Mouse (Mus musculus): ENCODE data around the gene Arhgap32.
A peak's percentile ranks its signal among the peaks of the same experiment; 100 is the strongest.
"Not testable (repeated sequence)": the region's sequence is repeated elsewhere in the genome, so short reads cannot be mapped to it uniquely, and the experiment has no call there.

Gene Arhgap32

DNA sequence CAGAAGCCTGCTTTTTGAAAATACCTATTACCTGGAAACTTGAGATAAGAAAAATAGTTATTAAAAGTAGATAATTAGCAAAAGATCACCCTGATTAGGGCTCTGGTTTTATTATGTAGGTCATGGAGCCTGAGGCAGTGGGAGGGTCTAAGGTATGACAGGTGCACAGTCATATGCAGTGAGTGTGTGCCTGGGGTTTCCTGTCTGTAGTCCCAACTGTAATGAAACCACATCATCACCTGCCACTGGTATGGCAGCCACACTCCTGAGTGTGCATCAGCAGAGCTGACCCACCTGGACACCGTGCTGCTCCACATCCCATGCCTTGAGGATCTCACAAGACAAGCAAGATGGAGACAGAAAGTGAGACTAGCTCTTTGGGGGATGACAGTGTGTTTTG, at the start of gene Arhgap32:
TSS of gene Arhgap32 (plus strand) at position 351 of the 400 bp plus-strand sequence.
- no peak for ATAC-seq (ENCODE audit: low TSS enrichment)

DNA sequence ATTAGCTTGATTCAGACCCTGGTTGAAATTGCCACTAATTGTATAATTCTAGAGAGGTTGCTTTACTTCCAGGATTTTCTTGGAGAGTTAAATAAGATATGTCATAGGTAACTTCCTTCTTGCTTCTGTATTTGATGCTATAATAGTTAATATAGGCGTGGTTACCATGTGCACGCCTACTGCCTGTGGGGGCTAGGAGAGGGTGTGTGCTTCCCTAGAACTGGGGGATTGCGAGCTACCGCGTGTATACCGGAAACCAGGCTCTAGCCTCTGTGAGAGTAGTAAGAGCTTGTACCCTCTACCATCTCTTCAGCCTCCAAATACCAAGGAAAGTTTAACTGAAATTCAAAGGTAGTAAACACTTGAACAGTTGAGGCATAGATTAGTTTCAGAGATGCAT, 43.2 kb upstream of the Arhgap32 start:
- no peak for ATAC-seq (ENCODE audit: low TSS enrichment)

DNA sequence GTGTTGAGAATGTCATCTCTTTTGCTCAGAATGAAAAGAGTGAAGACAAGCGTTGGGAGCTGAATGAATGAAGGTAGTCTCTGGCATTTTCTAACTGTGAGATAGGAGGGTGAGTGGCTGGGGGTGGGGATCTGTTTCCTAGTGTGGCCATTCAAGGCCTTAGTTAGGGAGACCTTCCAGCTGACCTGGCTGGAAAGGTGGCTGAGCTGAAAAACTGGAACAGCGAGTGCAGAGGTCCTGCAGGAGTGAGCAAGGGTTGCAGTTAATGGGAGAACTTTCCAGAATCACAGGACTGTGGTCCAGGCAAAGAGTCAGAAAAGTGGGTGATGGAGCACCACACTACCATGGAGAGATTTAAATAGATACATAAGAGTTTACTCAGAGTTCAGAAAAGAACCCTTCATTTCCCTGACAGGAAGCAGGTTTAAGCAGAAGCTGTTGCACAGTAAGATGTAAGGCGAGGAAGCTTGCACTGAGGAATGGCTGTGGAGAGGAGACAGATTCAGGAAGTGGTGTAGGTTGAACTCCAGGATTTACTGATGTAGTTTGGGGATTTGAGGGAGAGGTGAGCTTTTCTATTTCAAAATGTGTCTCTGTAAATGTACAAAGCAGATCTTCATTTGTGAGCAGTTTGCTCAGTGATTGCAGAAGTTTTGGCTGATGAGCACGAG, 27.7 kb upstream of the Arhgap32 start:
- ATAC-seq (ENCODE audit: low TSS enrichment) = no peak; the same call in 1 of the 2 replicates

DNA sequence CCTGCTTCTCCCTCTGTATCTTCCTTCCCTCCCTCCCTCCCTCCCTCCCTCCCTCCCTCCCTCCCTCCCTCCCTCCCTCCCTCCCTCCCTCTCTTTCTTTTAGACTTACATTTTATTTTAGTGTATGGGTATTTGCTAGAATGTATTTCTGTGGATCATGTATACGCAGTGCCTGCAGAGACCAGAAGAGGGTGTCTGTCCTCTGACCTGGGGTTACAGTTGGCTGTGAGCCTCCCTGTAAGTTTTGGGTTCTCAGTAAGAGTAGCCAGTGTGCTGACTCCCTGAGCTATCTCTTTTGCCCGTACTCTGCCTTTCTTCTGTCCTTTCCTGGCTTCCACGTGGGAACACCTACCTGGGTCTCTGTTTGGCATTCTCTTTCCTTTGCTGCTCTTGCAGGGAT, 27.1 kb upstream of the Arhgap32 start:
- no peak for ATAC-seq (ENCODE audit: low TSS enrichment)

DNA sequence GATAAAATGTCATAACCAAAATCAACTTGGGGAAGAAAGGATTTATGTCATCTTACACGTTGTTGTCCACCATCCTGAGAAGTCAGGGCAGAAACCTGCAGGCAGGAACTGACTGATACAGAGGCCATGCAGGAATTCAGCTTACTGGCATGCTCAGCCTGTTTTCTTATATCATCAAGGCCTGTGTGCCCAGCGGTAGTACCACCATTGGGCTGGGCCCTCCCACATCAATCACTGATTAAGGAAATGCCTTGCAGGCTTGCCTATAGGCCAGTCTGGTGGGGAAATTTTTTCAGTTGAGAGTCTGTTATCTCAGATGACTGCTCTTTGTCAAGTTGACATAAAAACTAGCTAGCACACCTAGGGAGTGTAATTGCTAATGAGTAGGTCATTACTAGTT, 22.5 kb upstream of the Arhgap32 start:
- ATAC-seq (ENCODE audit: low TSS enrichment) = no peak

DNA sequence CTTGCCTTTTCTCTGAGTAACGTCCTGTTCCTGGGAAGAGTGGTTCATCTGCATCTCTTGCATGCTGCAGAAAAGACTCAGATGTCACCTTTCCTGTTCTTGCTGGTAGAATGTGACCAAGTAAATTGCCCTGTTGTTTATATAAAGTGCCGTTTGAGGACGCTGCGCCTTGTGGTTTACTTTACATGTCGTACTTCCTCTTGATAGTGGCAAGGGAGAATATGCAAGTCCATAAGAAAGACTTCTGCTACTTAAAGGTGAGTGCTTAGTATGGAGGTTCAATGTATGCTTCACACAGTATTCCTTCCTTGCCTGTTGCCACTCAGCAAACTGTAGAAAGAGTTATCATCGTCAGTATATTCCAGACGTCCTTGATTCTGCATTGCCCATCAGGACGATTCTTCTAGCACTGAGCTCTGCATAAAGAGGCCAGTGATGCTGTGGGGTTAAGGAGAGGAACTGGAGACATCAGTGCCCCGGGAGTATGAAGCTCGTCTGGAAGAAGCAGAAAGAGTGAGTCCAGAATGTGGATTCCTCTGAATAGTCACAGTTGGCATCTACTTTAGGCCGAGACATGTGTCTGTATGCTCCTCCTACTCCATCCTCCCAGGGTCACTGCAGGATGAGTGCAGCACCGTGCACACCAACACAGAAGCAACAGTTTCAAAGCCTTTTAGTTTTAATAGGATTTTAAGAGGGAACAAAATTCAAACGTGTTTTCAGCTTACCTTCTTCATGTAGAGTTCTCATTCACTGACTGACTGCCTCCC, 21.4 kb upstream of the Arhgap32 start:
- ATAC-seq (ENCODE audit: low TSS enrichment) = peak; percentile 62

DNA sequence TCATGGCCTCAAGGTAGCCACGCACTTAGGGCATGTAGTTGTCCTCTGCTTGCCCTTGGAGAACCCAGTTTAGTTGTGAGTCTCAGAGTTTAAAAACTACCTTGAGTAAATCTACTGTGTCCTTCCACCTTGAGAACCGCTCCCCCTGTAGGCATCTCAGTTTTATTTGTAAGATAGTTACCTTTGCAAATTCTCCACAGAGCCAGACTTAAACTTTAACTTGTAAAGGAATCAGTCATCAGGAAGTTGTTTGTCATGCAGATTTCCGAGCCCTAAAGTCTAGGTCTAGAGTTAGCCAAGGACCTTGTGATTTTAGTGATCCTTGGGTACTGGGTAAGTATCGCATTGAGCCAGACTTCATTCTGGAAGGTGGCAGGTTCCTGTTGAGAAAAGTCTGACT, 20.4 kb upstream of the Arhgap32 start:
- no peak for ATAC-seq (ENCODE audit: low TSS enrichment)

DNA sequence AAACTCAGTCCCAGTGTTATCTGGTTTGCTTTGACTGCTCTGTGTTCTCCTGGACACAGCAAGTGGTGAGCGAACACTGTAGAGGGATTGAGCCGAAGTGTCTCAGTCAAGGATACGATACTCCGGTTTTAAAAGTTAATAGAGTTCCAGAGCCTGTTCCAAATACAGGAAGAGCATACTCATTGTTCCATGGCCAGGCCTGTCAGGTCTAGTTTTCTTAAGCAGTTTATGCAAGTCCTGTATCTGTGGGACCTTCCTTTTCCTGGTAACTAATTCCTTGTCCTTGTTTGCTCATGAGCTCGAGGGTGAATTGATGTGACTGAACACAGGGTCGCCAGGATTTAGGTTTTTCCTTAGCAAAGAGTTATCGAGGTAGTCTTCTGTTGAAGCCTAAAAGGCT, 19.4 kb upstream of the Arhgap32 start:
- ATAC-seq (ENCODE audit: low TSS enrichment) = no peak

DNA sequence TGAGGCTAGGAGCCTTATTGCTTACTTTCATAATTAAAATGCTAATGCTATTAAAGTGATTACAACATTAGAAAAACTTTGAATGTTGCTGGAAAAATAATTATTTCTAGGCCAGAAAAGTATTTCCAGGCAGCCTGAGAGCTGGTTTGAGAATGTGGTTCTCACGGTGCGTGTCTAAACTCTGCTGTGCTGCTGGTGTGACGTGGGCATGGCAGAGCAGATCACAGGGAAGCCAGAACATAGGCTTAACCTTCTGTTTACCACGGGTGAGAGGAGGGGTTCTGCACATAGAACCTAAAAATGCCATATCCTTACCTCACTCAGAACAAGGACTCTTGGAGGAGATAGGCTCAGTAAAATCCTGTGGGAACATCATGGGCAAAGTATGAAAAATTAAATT, 18.8 kb upstream of the Arhgap32 start:
- 0 out of 2 replicates have a peak, but pooled peaks have one; percentile 56 for ATAC-seq (ENCODE audit: low TSS enrichment)

DNA sequence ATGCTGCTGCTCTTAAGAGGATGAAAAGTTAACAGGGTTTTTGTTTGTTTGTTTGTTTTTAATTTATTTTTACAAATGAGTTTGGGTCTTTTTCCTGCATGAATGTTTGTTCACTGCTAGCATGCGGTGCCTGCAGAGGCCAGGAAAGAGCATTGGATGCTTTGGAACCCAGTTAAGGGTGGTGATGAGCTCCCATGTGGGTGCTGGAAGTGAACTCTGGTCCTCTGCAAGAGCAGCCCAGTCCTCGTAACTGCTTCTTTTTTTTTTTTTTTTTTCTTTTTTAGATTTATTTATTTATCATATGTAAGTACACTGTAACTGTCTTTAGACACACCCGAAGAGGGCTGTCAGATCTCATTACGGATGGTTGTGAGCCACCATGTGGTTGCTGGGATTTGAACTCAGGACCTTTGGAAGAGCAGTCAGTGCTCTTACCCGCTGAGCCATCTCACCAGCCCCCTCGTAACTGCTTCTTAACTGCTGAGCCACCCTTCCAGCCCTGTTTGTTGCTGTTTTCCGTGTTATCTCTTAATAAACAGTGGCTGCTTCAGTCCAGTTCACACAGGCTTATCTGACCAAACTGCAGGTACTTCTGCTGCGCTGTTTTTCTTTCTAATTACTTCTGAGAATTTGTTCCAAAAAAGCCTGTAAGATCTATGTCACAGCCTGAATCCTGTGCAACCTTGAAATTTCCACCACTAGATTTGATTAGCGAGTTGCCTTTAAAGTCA, 17.3 kb upstream of the Arhgap32 start:
- no peak for ATAC-seq (ENCODE audit: low TSS enrichment)

DNA sequence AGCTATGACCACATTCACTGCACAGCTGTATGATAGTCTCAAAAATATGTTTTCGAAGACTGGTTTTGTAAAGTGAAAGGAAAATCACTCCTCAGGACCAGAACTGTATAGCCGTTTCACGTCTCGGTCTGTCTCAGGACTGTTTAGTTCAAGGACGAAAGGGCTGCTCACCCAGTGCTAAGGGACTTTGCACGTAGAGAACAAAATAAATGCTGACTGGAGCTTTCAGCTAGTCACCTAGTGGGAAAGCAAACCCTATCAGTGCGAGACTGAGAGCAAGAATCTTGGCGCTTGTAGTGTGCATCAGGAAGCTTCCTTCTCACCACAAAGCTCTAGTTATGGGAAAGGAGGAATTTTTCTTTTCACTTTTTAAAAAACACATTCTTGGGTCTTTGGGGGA, 15.4 kb upstream of the Arhgap32 start:
- no peak for ATAC-seq (ENCODE audit: low TSS enrichment)

DNA sequence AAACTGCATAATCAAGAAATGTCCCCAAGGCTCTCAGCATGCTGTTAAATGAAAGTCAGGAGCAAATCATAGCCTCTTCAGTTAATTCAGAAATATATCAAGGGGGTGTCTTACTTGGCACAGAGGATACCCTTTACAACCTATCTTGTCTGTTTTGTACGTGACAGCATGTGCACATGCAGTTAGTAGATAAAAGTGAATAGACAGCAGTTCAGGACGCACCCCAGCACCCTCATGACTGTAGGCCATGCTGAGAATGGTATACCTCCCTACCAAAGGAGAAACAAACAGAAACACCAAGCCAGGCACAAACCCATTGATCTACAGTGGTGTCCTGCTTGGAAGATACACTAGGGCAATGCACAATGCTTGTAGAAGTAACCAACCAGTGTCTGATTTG, 14.4 kb upstream of the Arhgap32 start:
- no peak for ATAC-seq (ENCODE audit: low TSS enrichment)

DNA sequence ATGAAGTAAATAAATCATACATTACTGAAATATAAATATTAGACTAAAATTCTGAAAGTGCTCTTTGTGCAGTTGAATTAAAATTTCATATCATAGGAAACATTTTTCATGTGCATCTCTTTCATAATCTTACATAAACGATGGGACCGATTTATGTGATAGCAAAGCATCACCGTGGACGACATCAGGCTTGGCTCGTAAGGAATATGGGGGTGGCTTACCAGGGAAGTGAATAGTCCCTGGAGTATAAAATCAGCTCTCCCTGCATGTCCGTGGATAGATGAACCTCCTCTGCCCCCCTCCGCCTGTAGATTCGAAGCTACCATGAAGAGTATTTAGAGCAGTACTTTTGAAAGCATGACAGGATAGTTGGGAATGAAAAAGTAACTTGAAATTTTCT, 11.3 kb upstream of the Arhgap32 start:
- ATAC-seq (ENCODE audit: low TSS enrichment) = peak; percentile 70; the same call in 1 of the 2 replicates

DNA sequence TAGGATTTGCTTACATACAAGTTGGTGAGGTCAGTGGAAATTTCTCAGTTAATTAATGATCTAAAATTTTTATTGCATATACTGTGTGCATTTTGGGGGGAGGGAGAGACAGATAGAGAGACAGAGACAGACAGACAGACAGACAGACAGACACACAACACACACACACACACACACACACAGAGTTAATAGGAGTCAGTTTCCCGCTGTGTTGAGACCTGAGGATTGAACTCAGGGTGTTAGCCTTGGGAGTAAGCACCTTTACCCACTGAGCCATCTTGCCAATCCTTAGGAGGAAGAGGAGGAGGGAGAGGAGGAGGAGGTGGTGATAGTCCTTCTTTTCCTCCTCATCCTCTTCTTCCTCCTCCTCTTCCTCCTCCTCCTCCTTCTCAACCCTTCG, 5.6 kb upstream of the Arhgap32 start:
- ATAC-seq (ENCODE audit: low TSS enrichment) = no peak

DNA sequence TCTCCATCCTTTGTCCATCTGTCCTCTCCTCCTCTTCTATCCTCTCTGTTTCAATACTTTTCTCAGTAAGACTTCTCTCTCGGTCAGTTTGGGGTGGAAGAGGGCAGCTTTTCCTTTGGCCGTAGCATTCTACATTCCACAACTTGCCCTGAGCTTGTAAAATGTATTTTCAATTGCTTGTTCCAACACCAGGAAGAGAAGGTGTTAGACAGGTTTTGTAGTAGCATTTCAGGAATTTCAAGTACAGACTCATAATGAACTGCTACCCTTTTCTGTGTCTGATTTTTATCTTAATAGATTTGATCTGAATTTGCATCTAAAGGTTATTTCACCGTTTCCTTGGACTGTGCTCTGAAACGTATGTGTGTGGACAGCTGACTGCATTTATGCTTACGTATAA, 336 bp downstream of the Arhgap32 start:
- no peak for ATAC-seq (ENCODE audit: low TSS enrichment)

DNA sequence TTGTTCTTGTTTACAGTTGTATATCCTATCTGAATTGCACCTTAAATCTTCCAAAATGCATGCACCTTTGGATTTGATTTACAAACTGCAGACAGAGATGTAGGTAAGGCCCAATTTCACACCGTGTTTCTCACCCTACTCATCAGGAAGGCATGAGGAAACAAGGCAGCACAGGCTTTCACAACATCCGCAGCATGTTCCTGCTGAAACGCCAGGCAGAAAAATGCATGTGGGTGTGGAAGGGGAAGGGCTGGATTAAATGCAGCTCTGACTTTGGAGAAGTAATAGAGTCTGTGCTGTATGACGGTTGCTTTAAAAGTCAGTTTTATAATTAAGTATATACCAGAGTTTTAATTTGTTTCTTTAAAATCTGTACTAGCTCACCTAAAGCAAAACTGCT, 1.9 kb downstream of the Arhgap32 start:
- ATAC-seq (ENCODE audit: low TSS enrichment) = peak; percentile 92

DNA sequence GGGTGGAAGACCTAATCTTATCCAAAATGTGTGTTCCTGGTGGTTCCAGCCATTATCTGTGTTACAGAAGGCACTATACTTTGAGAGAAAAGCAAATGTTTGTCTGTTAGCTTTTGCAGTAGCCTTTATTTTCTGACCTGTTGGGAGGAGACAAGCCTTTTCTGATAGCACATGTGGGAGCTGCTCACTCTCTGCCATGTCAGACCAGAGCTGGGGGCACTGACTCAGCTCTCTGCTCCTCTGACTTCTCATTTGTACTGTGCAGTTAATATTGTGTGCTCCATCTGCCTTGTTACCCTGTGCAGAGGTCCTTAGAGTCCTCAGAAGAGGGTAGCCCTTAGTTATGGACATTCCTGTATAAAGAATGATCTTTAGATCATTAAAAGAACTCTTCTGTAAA, 2.5 kb downstream of the Arhgap32 start:
- ATAC-seq (ENCODE audit: low TSS enrichment) = no peak

DNA sequence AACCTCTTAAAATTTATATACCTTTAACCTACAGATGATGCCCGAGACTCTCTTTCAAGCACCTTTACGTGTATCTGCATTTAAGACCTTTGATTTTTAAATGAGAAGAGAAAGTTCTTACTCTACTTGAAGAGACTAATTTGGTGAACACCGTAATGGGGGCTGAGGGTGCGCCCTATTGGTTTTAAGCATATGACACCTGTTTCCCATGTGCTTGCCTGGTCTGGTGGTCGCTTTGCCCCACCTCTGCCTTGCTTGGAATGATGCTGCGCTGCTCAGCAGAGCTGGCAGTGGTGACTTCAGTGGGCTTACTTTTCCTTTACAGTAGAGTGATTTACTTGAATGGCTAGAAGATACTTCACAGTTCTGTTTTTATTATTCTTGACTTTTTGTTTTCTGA, 3.6 kb downstream of the Arhgap32 start:
- ATAC-seq (ENCODE audit: low TSS enrichment) = no peak

DNA sequence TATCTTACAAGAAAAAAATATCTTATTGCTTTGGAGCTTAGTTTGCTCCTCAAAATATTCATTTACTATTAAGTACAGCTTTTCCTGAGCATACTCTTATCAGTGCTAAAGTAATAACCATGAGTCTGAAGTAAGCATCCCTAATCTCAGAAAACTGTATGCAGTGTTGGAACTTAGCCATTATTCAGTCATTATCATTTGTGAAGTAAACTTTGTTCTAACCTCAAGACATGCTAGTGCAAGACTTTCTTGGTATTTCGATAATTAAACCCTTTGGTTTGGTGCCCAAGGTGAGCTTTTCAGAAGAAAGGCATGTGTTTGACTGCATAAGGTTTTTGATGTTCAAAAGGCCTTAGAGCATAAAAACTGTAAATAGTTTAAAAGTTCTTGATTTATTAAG, 4.2 kb downstream of the Arhgap32 start:
- ATAC-seq (ENCODE audit: low TSS enrichment) = no peak

DNA sequence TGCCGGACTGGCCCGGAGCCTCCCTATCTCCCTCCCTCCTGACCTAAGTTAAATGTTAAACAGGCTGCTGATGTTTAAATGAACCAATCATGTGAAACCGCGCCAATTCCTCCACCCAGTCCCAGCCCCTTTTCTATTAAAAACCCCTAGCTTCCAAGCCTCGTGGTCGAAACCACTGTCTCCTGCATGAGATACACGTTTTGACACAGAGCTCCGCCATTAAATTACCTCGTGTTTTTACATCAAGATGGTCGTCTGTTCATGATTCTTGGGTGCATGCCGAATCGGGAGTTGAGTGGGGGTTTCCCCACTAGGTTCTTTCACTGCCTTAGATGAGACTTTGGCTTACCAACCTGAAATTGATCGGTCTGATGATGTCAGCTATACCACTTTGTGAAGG, 5.3 kb downstream of the Arhgap32 start:
- ATAC-seq (ENCODE audit: low TSS enrichment) = not testable (repeated sequence)

DNA sequence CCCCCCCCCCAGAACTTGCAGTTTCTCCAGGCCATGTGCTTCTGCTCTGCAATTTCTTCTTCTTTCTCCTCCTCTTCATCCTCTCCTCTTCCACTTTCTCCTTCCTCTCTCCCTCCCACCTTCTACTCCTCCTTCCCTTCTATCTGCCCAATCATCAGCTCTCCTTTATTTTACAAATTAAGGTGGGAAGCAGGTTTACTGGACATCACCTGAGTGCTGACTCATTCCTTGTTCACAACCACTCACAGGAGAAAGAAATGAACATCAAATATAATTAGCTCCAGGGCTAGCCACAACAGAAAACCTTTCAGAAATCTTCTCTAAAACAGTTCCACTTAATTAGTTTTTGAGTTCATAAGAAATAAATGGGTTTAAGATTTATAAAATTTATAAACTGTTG, 20.3 kb downstream of the Arhgap32 start:
- no peak for ATAC-seq (ENCODE audit: low TSS enrichment)

DNA sequence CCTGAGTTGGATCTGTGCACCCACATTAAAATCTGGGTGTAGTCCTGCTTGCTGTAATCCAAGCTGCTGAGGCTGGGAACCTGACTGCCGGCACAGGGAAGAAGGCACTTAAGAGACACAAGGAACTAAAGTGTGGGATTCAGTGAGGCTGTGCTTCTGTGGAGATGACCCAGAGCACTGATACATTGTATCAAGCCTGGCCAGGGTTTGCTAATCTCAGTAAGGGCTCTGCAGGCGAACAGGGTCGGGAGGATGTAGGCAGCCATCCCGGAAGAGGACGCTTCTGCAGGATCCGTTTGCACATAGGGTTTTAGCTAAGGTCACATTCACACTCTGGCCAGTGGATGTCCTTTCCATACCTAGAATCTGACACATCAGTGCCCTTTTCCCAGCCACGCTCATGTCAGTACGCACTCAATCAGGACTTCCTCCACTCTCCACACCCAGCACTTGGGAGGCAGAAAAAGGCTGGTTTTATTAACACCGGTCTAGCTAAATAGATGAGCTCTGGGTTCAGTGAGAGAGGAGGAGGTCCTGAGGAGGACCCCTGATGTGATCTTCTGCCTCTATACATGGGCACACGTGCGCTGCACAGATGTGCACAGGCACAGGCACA, 20.9 kb downstream of the Arhgap32 start:
- no peak for ATAC-seq (ENCODE audit: low TSS enrichment)

Measured in frontal cortex, adult (tissue).